Mouse (Mus musculus) brain, embryonic 14.5 days (tissue): Measurements from ENCODE around the gene Arhgap10.

Experiments used
- CTCF ChIP-seq: fragments of 200-500 bp; IDR thresholded peaks from 2 replicates; pipeline ENCODE4 v1.5.1; 2012; ENCODE audit warnings: inconsistent platforms, mild to moderate bottlenecking, moderate library complexity, borderline replicate concordance; ENCODE audit not compliant: insufficient read depth, insufficient read length; ENCODE audit errors: extremely low read depth
- POLR2A ChIP-seq: fragments of 200-500 bp; IDR thresholded peaks from 2 replicates; pipeline ENCODE4 v1.6.1; 2012; ENCODE audit warnings: mild to moderate bottlenecking, inconsistent platforms, borderline replicate concordance; ENCODE audit not compliant: poor library complexity, insufficient read depth, insufficient read length, severe bottlenecking; ENCODE audit errors: extremely low read depth

DNA sequence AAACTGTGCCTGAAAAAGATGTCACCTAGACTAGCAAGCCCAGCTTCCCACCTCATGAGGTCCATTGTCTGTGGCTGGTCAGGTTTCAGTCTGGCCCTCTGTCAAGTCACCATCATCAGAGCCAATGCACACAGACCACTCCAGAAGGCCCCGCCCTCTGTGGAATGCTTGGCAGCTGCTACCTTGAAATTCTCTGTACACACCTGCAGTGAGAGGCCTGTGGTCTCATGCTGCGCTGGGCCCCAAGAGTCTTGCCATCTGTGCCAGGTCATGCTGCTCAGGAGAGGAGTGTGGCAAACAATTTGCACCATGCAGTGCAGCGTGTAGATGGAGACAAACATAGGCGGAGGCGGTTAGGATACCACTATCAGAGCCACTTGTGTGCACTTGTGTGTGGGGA lies 290.0 kb downstream of the Arhgap10 start:
- no peak for TF ChIP-seq CTCF
- TF ChIP-seq POLR2A = no peak
